ENCODE assay signal across 14 mouse cellular contexts in genomic region chr3:144715901-144716300, GRCm38 (mm10). TPM values are rescaled to one million over a fixed set of nuclear protein-coding genes. Genes with fewer than 3 reads are reported as not detected.
DNase-seq lines count a peak whose midpoint lies in the region; ATAC-seq and TF ChIP-seq lines count a peak whose summit lies in the region.
"Had no signal": no experiment of that assay in that cellular context is flagged by ENCODE, and none has a peak within 500 bp of the region (broad histone marks: within the 10 kb centered on the region; RNA-seq: fewer than 3 reads in every experiment).

No protein-coding gene starts in this region.

- no peak overlapping the region for H3K27ac ChIP-seq in hindbrain, postnatal 0 days
- H3K27ac ChIP-seq in hindbrain, embryonic 16.5 days (ENCODE audit: low read depth, low read length) = no peak overlapping the region
- peak overlapping the region; percentile 64 for H3K27ac ChIP-seq in spleen, adult 2 months (ENCODE audit: insufficient read depth, low read length)
- peak overlapping the region; percentile 37; the same call in 1 of the 2 replicates for H3K27ac ChIP-seq in intestine, embryonic 16.5 days (ENCODE audit: low read length)
- no peak overlapping the region for H3K27ac ChIP-seq in midbrain, embryonic 10.5 days (replicated peaks)
- H3K27ac ChIP-seq: lung, embryonic 15.5 days had no signal

- 57% methylated on average over 9 of the region's 9 CpGs for WGBS in hindbrain, postnatal 0 days
- WGBS in hindbrain, embryonic 16.5 days = 70% methylated on average over 9 of the region's 9 CpGs
- WGBS in spleen, adult 2 months = 26% methylated on average over 9 of the region's 9 CpGs
- WGBS in intestine, embryonic 16.5 days = 54% methylated on average over 9 of the region's 9 CpGs
- 73% methylated on average over 9 of the region's 9 CpGs for WGBS in midbrain, embryonic 10.5 days

- no peaks in the 10 kb centered on the region for H3K27me3 ChIP-seq in hindbrain, postnatal 0 days (ENCODE audit: insufficient read depth, low read length)
- H3K27me3 ChIP-seq in hindbrain, embryonic 16.5 days (replicated peaks; ENCODE audit: control insufficient read depth, insufficient read depth, low read length) = no peaks in the 10 kb centered on the region
- H3K27me3 ChIP-seq in spleen, adult 2 months (ENCODE audit: control insufficient read depth, insufficient read depth, low read length) = no peaks in the 10 kb centered on the region
- H3K27me3 ChIP-seq in intestine, embryonic 16.5 days (replicated peaks; ENCODE audit: control insufficient read depth, insufficient read depth, low read length) = no peaks in the 10 kb centered on the region
- H3K27me3 ChIP-seq in midbrain, embryonic 10.5 days (ENCODE audit: low read depth, poor library complexity, severe bottlenecking) = no peaks in the 10 kb centered on the region
- H3K27me3 ChIP-seq: lung, embryonic 15.5 days had no signal

- H3K4me2 ChIP-seq in hindbrain, postnatal 0 days (ENCODE audit: low read depth, low read length) = 0 out of 2 replicates have a peak overlapping the region, but pooled peaks have one; percentile 6
- no peak overlapping the region for H3K4me2 ChIP-seq in hindbrain, embryonic 16.5 days (ENCODE audit: low read length)
- H3K4me2 ChIP-seq in intestine, embryonic 16.5 days (ENCODE audit: low read depth, low read length) = peak overlapping the region; percentile 9; the same call in 1 of the 2 replicates
- H3K4me2 ChIP-seq: lung, embryonic 15.5 days had no signal

- H3K4me1 ChIP-seq in hindbrain, postnatal 0 days (ENCODE audit: insufficient read depth, low read length) = peaks cover 12% of the 10 kb centered on the region
- H3K4me1 ChIP-seq in hindbrain, embryonic 16.5 days (ENCODE audit: control insufficient read depth, insufficient read depth, low read depth, low read length) = peaks cover 20% of the 10 kb centered on the region
- H3K4me1 ChIP-seq in spleen, adult 2 months (ENCODE audit: control insufficient read depth, insufficient read depth, insufficient read length) = peaks cover 16% of the 10 kb centered on the region
- peaks cover 31% of the 10 kb centered on the region for H3K4me1 ChIP-seq in intestine, embryonic 16.5 days (ENCODE audit: control insufficient read depth, insufficient read depth, low read length)
- peaks cover 44% of the 10 kb centered on the region for H3K4me1 ChIP-seq in midbrain, embryonic 10.5 days

- H3K4me3 ChIP-seq in hindbrain, postnatal 0 days (ENCODE audit: low read length) = no peak overlapping the region
- no peak overlapping the region for H3K4me3 ChIP-seq in hindbrain, embryonic 16.5 days (ENCODE audit: low read length)
- no peak overlapping the region for H3K4me3 ChIP-seq in spleen, adult 2 months (ENCODE audit: extremely low read depth, insufficient read depth, insufficient read length)
- no peak overlapping the region for H3K4me3 ChIP-seq in intestine, embryonic 16.5 days (ENCODE audit: low read length)
- no peak overlapping the region for H3K4me3 ChIP-seq in midbrain, embryonic 10.5 days
- H3K4me3 ChIP-seq: lung, embryonic 15.5 days had no signal

- TF ChIP-seq POLR2A in spleen, adult 2 months (IDR thresholded peaks at IDR 0.05; ENCODE audit: low read depth, low read length) = no peak

- no peak for DNase-seq in hindbrain, postnatal 0 days (ENCODE audit: low spot score)
- peak in 1 of 2 experiments; percentile 49 for DNase-seq in spleen, adult 2 months (ENCODE audit: low read depth in 1 of 2, low spot score in 2 of 2)
- DNase-seq in spleen, postnatal 4 days (ENCODE audit: low spot score in 2 of 2) = no peak
- no peak for DNase-seq in midbrain, embryonic 10.5 days (ENCODE audit: low spot score)
- DNase-seq in cerebellum, postnatal 36 days = no peak
- DNase-seq: adrenal gland, postnatal 10 days; cerebellum, postnatal 10 days; kidney, adult 11 months; layer of hippocampus, postnatal 36 days; right cerebral cortex, postnatal 4 days; thymus, postnatal 4 days had no signal

- peaks cover 11% of the 10 kb centered on the region; the same call in 1 of the 2 replicates for H3K36me3 ChIP-seq in hindbrain, postnatal 0 days (ENCODE audit: insufficient read depth, low read length)
- H3K36me3 ChIP-seq in hindbrain, embryonic 16.5 days (ENCODE audit: control insufficient read depth, insufficient read depth, low read length) = peaks cover 8% of the 10 kb centered on the region
- H3K36me3 ChIP-seq in spleen, adult 2 months (ENCODE audit: control insufficient read depth, insufficient read depth, low read length) = peaks cover 11% of the 10 kb centered on the region
- H3K36me3 ChIP-seq in intestine, embryonic 16.5 days (ENCODE audit: control insufficient read depth, insufficient read depth, low read length) = peaks cover 5% of the 10 kb centered on the region; the same call in 1 of the 2 replicates
- peaks cover 16% of the 10 kb centered on the region for H3K36me3 ChIP-seq in midbrain, embryonic 10.5 days

- TF ChIP-seq CTCF in hindbrain, postnatal 0 days (IDR thresholded peaks at IDR 0.05; ENCODE audit: low read depth) = no peak
- no peak for TF ChIP-seq CTCF in spleen, adult 2 months (IDR thresholded peaks at IDR 0.05; ENCODE audit: extremely low read depth, insufficient read depth, insufficient read length, insufficient replicate concordance)

- H3K9ac ChIP-seq in hindbrain, postnatal 0 days (replicated peaks; ENCODE audit: low read length) = no peak overlapping the region
- H3K9ac ChIP-seq in hindbrain, embryonic 16.5 days (ENCODE audit: low read depth, low read length) = no peak overlapping the region
- no peak overlapping the region for H3K9ac ChIP-seq in intestine, embryonic 16.5 days (ENCODE audit: low read depth, low read length)
- H3K9ac ChIP-seq: lung, embryonic 15.5 days had no signal

- no peaks in the 10 kb centered on the region for H3K9me3 ChIP-seq in hindbrain, postnatal 0 days (ENCODE audit: low read length)
- no peaks in the 10 kb centered on the region for H3K9me3 ChIP-seq in hindbrain, embryonic 16.5 days (ENCODE audit: control insufficient read depth, low read length)
- H3K9me3 ChIP-seq in intestine, embryonic 16.5 days (ENCODE audit: control insufficient read depth, low read length) = no peaks in the 10 kb centered on the region
- no peaks in the 10 kb centered on the region for H3K9me3 ChIP-seq in midbrain, embryonic 10.5 days (replicated peaks)
- H3K9me3 ChIP-seq: lung, embryonic 15.5 days had no signal

- ATAC-seq in hindbrain, postnatal 0 days = no peak
- ATAC-seq in hindbrain, embryonic 16.5 days = no peak
- ATAC-seq in intestine, embryonic 16.5 days = no peak

RNA-seq across cellular contexts. Expression of gene Sh3glb1, which starts 4.2 kb away (rescaled TPM):
- 61.3 and 89.1 TPM in 2 replicates for total RNA-seq in hindbrain, postnatal 0 days (2014; rRNA removed)
- polyA plus RNA-seq in hindbrain, postnatal 0 days (2015; fragmentation: Nextera tagmentation; extraction: Ambion mirVana) = 118 and 122 TPM in 2 replicates
- 95.4 and 113 TPM in 2 replicates for polyA plus RNA-seq in hindbrain, embryonic 16.5 days (2015; fragmentation: Nextera tagmentation; extraction: Ambion mirVana)
- polyA plus RNA-seq in spleen, adult 2 months (2012; rRNA removed) = 19.3 and 22.1 TPM in 2 replicates
- 77.9 and 89.1 TPM in 2 replicates for polyA plus RNA-seq in intestine, embryonic 16.5 days (2015; fragmentation: Nextera tagmentation; extraction: Ambion mirVana)
- 65.2 and 71.0 TPM in 2 replicates for polyA plus RNA-seq in midbrain, embryonic 10.5 days (2016; fragmentation: Nextera tagmentation; extraction: Ambion mirVana)

RNA-seq across cellular contexts. Expression of gene Clca3a1, which starts 44.9 kb away (rescaled TPM):
- total RNA-seq in hindbrain, postnatal 0 days (2014; rRNA removed) = 0.21 and 0.32 TPM in 2 replicates
- polyA plus RNA-seq in hindbrain, postnatal 0 days (2015; fragmentation: Nextera tagmentation; extraction: Ambion mirVana) = 0.36 and 0.47 TPM in 2 replicates
- polyA plus RNA-seq in hindbrain, embryonic 16.5 days (2015; fragmentation: Nextera tagmentation; extraction: Ambion mirVana) = 0.26 and 0.31 TPM in 2 replicates
- polyA plus RNA-seq in spleen, adult 2 months (2012; rRNA removed) = 22.9 and 24.2 TPM in 2 replicates
- polyA plus RNA-seq in intestine, embryonic 16.5 days (2015; fragmentation: Nextera tagmentation; extraction: Ambion mirVana) = 5.4 and 5.5 TPM in 2 replicates
- polyA plus RNA-seq in midbrain, embryonic 10.5 days (2016; fragmentation: Nextera tagmentation; extraction: Ambion mirVana) = not detected in 2 replicates

Comparison
In these comparisons a context has a peak if more than half of its experiments do, and no peak if none do; other contexts are left out.
1. H3K27ac ChIP-seq: peak in spleen, adult 2 months (single experiment) and intestine, embryonic 16.5 days (single experiment); none in hindbrain, postnatal 0 days (single experiment), hindbrain, embryonic 16.5 days (single experiment) and midbrain, embryonic 10.5 days (single experiment).